Mouse (Mus musculus): ENCODE measurements around the gene Rab3il1.

- TF ChIP-seq ZNF384 (IDR thresholded peaks at IDR 0.05; ENCODE audit: low read depth, low read length) (no peak), MAFK (IDR thresholded peaks at IDR 0.05; ENCODE audit: insufficient read depth, low read depth, low read length) (no peak), HCFC1 (IDR thresholded peaks at IDR 0.05; ENCODE audit: borderline replicate concordance, insufficient read depth, low read length) (no peak), ZC3H11A (IDR thresholded peaks at IDR 0.05; ENCODE audit: borderline replicate concordance, low read depth, low read length) (no peak), CHD2 (IDR thresholded peaks at IDR 0.05; ENCODE audit: low read depth, low read length) (no peak)
Observed at GRCm38 (mm10) chr19:10042232-10042631, 40.8 kb downstream of the Rab3il1 start.
